Mouse (Mus musculus) hindbrain, embryonic 11.5 days (tissue): Measurements from ENCODE around the gene Bet1l. TPM values are rescaled to one million over a fixed set of nuclear protein-coding genes. Genes with fewer than 3 reads are reported as not detected.
A peak's percentile ranks its signal among the peaks of the same experiment; 100 is the strongest.

ENCODE experiments used
- ATAC-seq: fragments of 200-750 bp; cut with Nextera tagmentation; 2 replicates; pipeline ENCODE4 v1.8.0; 2017; ENCODE audit warnings: mild to moderate bottlenecking, moderate TSS enrichment, moderate library complexity; ENCODE audit not compliant: low FRiP score
- DNase-seq: peaks from one replicate; pipeline ENCODE4 v3.0.0-alpha.2; 2015; ENCODE audit warnings: low spot score
- H3K27ac ChIP-seq: fragments of 300-500 bp; sonication (generic); 2 replicates; pipeline ENCODE4 v1.5.1; 2014; ENCODE audit warnings: mild to moderate bottlenecking, low read depth, low read length
- H3K27me3 ChIP-seq: fragments of 300-500 bp; sonication (generic); 2 replicates; pipeline ENCODE4 v1.6.1; 2014; ENCODE audit warnings: mild to moderate bottlenecking, low read length, moderate library complexity, mixed read lengths; ENCODE audit not compliant: control insufficient read depth, insufficient read depth
- H3K36me3 ChIP-seq: fragments of 300-500 bp; sonication (generic); 2 replicates; pipeline ENCODE4 v1.6.1; 2014; ENCODE audit warnings: mild to moderate bottlenecking, low read length, moderate library complexity, mixed read lengths; ENCODE audit not compliant: control insufficient read depth, insufficient read depth
- H3K4me1 ChIP-seq: fragments of 300-500 bp; sonication (generic); replicated peaks from 2 replicates; pipeline ENCODE4 v1.6.1; 2014; ENCODE audit warnings: low read length, mixed read lengths; ENCODE audit not compliant: control insufficient read depth, insufficient read depth
- H3K4me2 ChIP-seq: fragments of 300-500 bp; sonication (generic); replicated peaks from 2 replicates; pipeline ENCODE4 v1.6.1; 2014; ENCODE audit warnings: mild to moderate bottlenecking, low read depth, low read length
- H3K4me3 ChIP-seq: fragments of 300-500 bp; sonication (generic); 2 replicates; pipeline ENCODE4 v1.5.1; 2014; ENCODE audit warnings: low read depth, low read length
- H3K9ac ChIP-seq: fragments of 300-500 bp; sonication (generic); 2 replicates; pipeline ENCODE4 v1.6.1; 2014; ENCODE audit warnings: low read depth, low read length
- H3K9me3 ChIP-seq: fragments of 300-500 bp; sonication (generic); 2 replicates; pipeline ENCODE4 v1.6.1; 2016; ENCODE audit warnings: low read length; ENCODE audit not compliant: control insufficient read depth
- WGBS: fragments of 180-500 bp; shearing (Covaris S2); extraction: QIAGEN DNeasy Blood & Tissue Kit; methylation state at CpG from one replicate; pipeline ENCODE4 v1.1.7; 2014; 5-methylcytosine and 5-hydroxymethylcytosine counted together
- polyA plus RNA-seq: library from polyadenylated mRNA; unstranded; fragments of >200 nt; fragmentation: Nextera tagmentation; extraction: Ambion mirVana; gene quantifications from 2 replicates; pipeline ENCODE4 v1.2.1, GENCODE M21; 2014

Gene Bet1l
- polyA plus RNA-seq, 1 experiment from 2014 or later: 28.9 TPM

- H3K27me3 ChIP-seq: no peaks in the 10 kb centered on the region
- WGBS: 89% methylated on average over 6 of the region's 6 CpGs
- H3K27ac ChIP-seq: no peak overlapping the region
Measured at GRCm38 (mm10) chr7:140810496-140810895, 46.9 kb downstream of the Bet1l start.

GRCm38 (mm10) chr7:140805704-140806103, 51.7 kb downstream of the Bet1l start:
- Histone ChIP-seq H3K9ac (no peak overlapping the region), H3K9me3 (no peaks in the 10 kb centered on the region), H3K4me2 (no peak overlapping the region), H3K4me1 (no peaks in the 10 kb centered on the region), H3K27me3 (no peaks in the 10 kb centered on the region), H3K27ac (no peak overlapping the region), H3K4me3 (no peak overlapping the region), H3K36me3 (no peaks in the 10 kb centered on the region)
- WGBS: 16% methylated on average over 1 of the region's 1 CpGs
- no peak for ATAC-seq
- peak; percentile 46 for DNase-seq

More at GRCm38 (mm10) chr7:140810496-140810895, 46.9 kb downstream of the Bet1l start:
- H3K9ac ChIP-seq: no peak overlapping the region
- no peak overlapping the region for H3K4me2 ChIP-seq
- no peaks in the 10 kb centered on the region for H3K4me1 ChIP-seq
- H3K36me3 ChIP-seq: no peaks in the 10 kb centered on the region
- no peaks in the 10 kb centered on the region for H3K9me3 ChIP-seq
- DNase-seq (no peak), ATAC-seq (no peak)
- H3K4me3 ChIP-seq: no peak overlapping the region

Other genes starting within 250 kb of the Bet1l start
- not detected in 2 replicates for gene Olfr61, start 228.6 kb downstream of the Bet1l start, polyA plus RNA-seq
- gene Olfr53, start 211.1 kb downstream of the Bet1l start, polyA plus RNA-seq: not detected in 2 replicates
- not detected in 2 replicates for gene Olfr539, start 197.6 kb downstream of the Bet1l start, polyA plus RNA-seq
- not detected in 2 replicates for gene Olfr45, start 175.6 kb downstream of the Bet1l start, polyA plus RNA-seq
- gene Olfr541, start 160.3 kb downstream of the Bet1l start, polyA plus RNA-seq: not detected in 2 replicates
- not detected in 2 replicates for gene Cyp2e1, start 93.8 kb downstream of the Bet1l start, polyA plus RNA-seq
- 0.45 TPM in 1 of 2 replicates, not detected in the other for gene Syce1, start 69.7 kb downstream of the Bet1l start, polyA plus RNA-seq
- 6.4 and 8.1 TPM in 2 replicates for gene Zfp941, start 35.4 kb downstream of the Bet1l start, polyA plus RNA-seq
- gene Urah, start 22.6 kb downstream of the Bet1l start, polyA plus RNA-seq: 0.25 TPM in 1 of 2 replicates, not detected in the other
- gene Scgb1c1, start 12.0 kb downstream of the Bet1l start, polyA plus RNA-seq: not detected in 2 replicates
- gene Odf3, start 9.8 kb downstream of the Bet1l start, polyA plus RNA-seq: not detected in 2 replicates
- not detected in 2 replicates for gene Gm45785, start 1.2 kb downstream of the Bet1l start, polyA plus RNA-seq
- gene Ric8a, start 620 bp downstream of the Bet1l start, polyA plus RNA-seq: 74.6 and 74.8 TPM in 2 replicates
- 182 and 243 TPM in 2 replicates for gene Psmd13, start 24.4 kb upstream of the Bet1l start, polyA plus RNA-seq
- gene Sirt3, start 24.7 kb upstream of the Bet1l start, polyA plus RNA-seq: 21.6 and 23.3 TPM in 2 replicates
- gene Cox8b, start 42.9 kb upstream of the Bet1l start, polyA plus RNA-seq: 0.86 TPM in 1 of 2 replicates, not detected in the other
- gene Nlrp6, start 63.3 kb upstream of the Bet1l start, polyA plus RNA-seq: 0.06 and 0.17 TPM in 2 replicates
- gene Pgghg, start 83.8 kb upstream of the Bet1l start, polyA plus RNA-seq: 9.7 and 10.6 TPM in 2 replicates
- 0.27 and 0.54 TPM in 2 replicates for gene Ifitm5, start 92.7 kb upstream of the Bet1l start, polyA plus RNA-seq
- gene Gm45717, start 98.4 kb upstream of the Bet1l start, polyA plus RNA-seq: not detected in 2 replicates
- gene Ifitm2, start 98.4 kb upstream of the Bet1l start, polyA plus RNA-seq: 290 and 308 TPM in 2 replicates
- gene Ifitm1, start 109.6 kb upstream of the Bet1l start, polyA plus RNA-seq: 6.9 and 7.8 TPM in 2 replicates
- gene Ifitm3, start 153.2 kb upstream of the Bet1l start, polyA plus RNA-seq: 18.6 and 20.6 TPM in 2 replicates
- 0.24 TPM in 1 of 2 replicates, not detected in the other for gene Ifitm6, start 160.3 kb upstream of the Bet1l start, polyA plus RNA-seq
- gene Gm17387, start 171.6 kb upstream of the Bet1l start, polyA plus RNA-seq: not detected in 2 replicates
- gene B4galnt4, start 203.5 kb upstream of the Bet1l start, polyA plus RNA-seq: 15.1 and 18.1 TPM in 2 replicates
- 2.0 and 2.6 TPM in 2 replicates for gene Pkp3, start 220.6 kb upstream of the Bet1l start, polyA plus RNA-seq
- 1.0 and 2.1 TPM in 2 replicates for gene Sigirr, start 243.0 kb upstream of the Bet1l start, polyA plus RNA-seq